Mouse (Mus musculus) stomach, embryonic 15.5 days (tissue): ENCODE results near the gene Mfsd14b. TPM values are rescaled to one million over a fixed set of nuclear protein-coding genes. Genes with fewer than 3 reads are reported as not detected.

Experiments used
- ATAC-seq: fragments of 200-750 bp; cut with Nextera tagmentation; 2 replicates; pipeline ENCODE4 v1.8.0; 2017; ENCODE audit warnings: low read depth, moderate number of reproducible peaks, moderate TSS enrichment; ENCODE audit not compliant: insufficient read depth, low FRiP score
- H3K27ac ChIP-seq: fragments of 300-500 bp; sonication (generic); 2 replicates; pipeline ENCODE4 v1.5.1; 2015; ENCODE audit warnings: mild to moderate bottlenecking, inconsistent platforms
- H3K27me3 ChIP-seq: fragments of 300-500 bp; sonication (generic); replicated peaks from 2 replicates; pipeline ENCODE4 v1.6.1; 2015; ENCODE audit warnings: inconsistent platforms
- H3K36me3 ChIP-seq: fragments of 300-500 bp; sonication (generic); 2 replicates; pipeline ENCODE4 v1.6.1; 2015; ENCODE audit warnings: inconsistent platforms
- H3K4me1 ChIP-seq: fragments of 300-500 bp; sonication (generic); 2 replicates; pipeline ENCODE4 v1.6.1; 2015; ENCODE audit warnings: inconsistent platforms
- H3K4me2 ChIP-seq: fragments of 300-500 bp; sonication (generic); 2 replicates; pipeline ENCODE4 v1.6.1; 2015; ENCODE audit warnings: mild to moderate bottlenecking, inconsistent platforms
- H3K4me3 ChIP-seq: fragments of 300-500 bp; sonication (generic); replicated peaks from 2 replicates; pipeline ENCODE4 v1.5.1; 2015; ENCODE audit warnings: inconsistent platforms
- H3K9ac ChIP-seq: fragments of 300-500 bp; sonication (generic); 2 replicates; pipeline ENCODE4 v1.6.1; 2015; ENCODE audit warnings: inconsistent platforms
- H3K9me3 ChIP-seq: fragments of 300-500 bp; sonication (generic); 2 replicates; pipeline ENCODE4 v1.6.1; 2016; ENCODE audit warnings: inconsistent platforms
- WGBS: fragments of 180-500 bp; shearing (Covaris S2); methylation state at CpG from one replicate; pipeline ENCODE4 v1.1.7; 2015; 5-methylcytosine and 5-hydroxymethylcytosine counted together
- polyA plus RNA-seq: library from polyadenylated mRNA; unstranded; fragments of >200 nt; fragmentation: Nextera tagmentation; extraction: Ambion mirVana; gene quantifications from 2 replicates; pipeline ENCODE4 v1.2.1, GENCODE M21; 2015

The Mfsd14b gene
- polyA plus RNA-seq, 1 experiment from 2014 or later = 59.5 TPM

- Histone ChIP-seq H3K9ac (no peak overlapping the region), H3K4me2 (no peak overlapping the region), H3K4me1 (no peaks in the 10 kb centered on the region), H3K9me3 (no peaks in the 10 kb centered on the region), H3K4me3 (no peak overlapping the region), H3K27me3 (no peaks in the 10 kb centered on the region), H3K36me3 (0 out of 2 replicates have a peak, but pooled peaks cover 7% of the 10 kb centered on the region), H3K27ac (no peak overlapping the region)
- WGBS = 80% methylated on average over 2 of the region's 2 CpGs
- ATAC-seq = no peak
These were observed 42.8 kb downstream of the Mfsd14b start for GRCm38 (mm10) chr13:65069969-65070368.

GRCm38 (mm10) chr13:65052660-65053059 is 60.1 kb downstream of the Mfsd14b start, which contains the start of gene Prss47:
Gene Prss47 (minus strand): TSS chr13:65052760.
- Histone ChIP-seq H3K27ac (no peak within 1 kb of the TSS), H3K4me2 (no peak within 1 kb of the TSS), H3K9me3 (no peaks in the 10 kb centered on the region), H3K9ac (no peak within 1 kb of the TSS), H3K4me1 (no peaks in the 10 kb centered on the region), H3K27me3 (no peaks in the 10 kb centered on the region), H3K4me3 (no peak within 1 kb of the TSS), H3K36me3 (no peaks in the 10 kb centered on the region)
- ATAC-seq = no peak
- 82% methylated on average over 9 of the region's 9 CpGs for WGBS

- no peaks in the 10 kb centered on the region for H3K27me3 ChIP-seq
- H3K9me3 ChIP-seq = no peaks in the 10 kb centered on the region
- H3K4me2 ChIP-seq = no peak overlapping the region
- H3K4me3 ChIP-seq = no peak overlapping the region
- no peaks in the 10 kb centered on the region for H3K4me1 ChIP-seq
- no peak overlapping the region for H3K27ac ChIP-seq
- 62% methylated on average over 4 of the region's 4 CpGs for WGBS
- H3K9ac ChIP-seq = no peak overlapping the region
- ATAC-seq = no peak
- H3K36me3 ChIP-seq = no peaks in the 10 kb centered on the region
These were observed 77.7 kb downstream of the Mfsd14b start for GRCm38 (mm10) chr13:65035057-65035456.

GRCm38 (mm10) chr13:65032758-65033157 is 80.0 kb downstream of the Mfsd14b start, which contains the start of gene Spata31d1c:
Gene Spata31d1c (plus strand): TSS chr13:65033058.
- no peak for ATAC-seq

More at GRCm38 (mm10) chr13:65032758-65033157, 80.0 kb downstream of the Mfsd14b start, which contains the start of gene Spata31d1c:
- Histone ChIP-seq H3K4me3 (no peak within 1 kb of the TSS), H3K27me3 (no peaks in the 10 kb centered on the region), H3K4me2 (no peak within 1 kb of the TSS), H3K9ac (no peak within 1 kb of the TSS), H3K36me3 (no peaks in the 10 kb centered on the region), H3K27ac (no peak within 1 kb of the TSS), H3K4me1 (no peaks in the 10 kb centered on the region), H3K9me3 (no peaks in the 10 kb centered on the region)

Other genes starting within 250 kb of the Mfsd14b start
- gene Cntnap3, start 209.0 kb downstream of the Mfsd14b start, polyA plus RNA-seq = 0.57 and 0.61 TPM in 2 replicates
- not detected in 2 replicates for gene Spata31, start 195.6 kb downstream of the Mfsd14b start, polyA plus RNA-seq
- gene Spata31d1c, start 79.9 kb downstream of the Mfsd14b start, polyA plus RNA-seq = not detected in 2 replicates
- gene Prss47, start 60.2 kb downstream of the Mfsd14b start, polyA plus RNA-seq = not detected in 2 replicates
- gene Olfr465-ps1, start 25.1 kb upstream of the Mfsd14b start, polyA plus RNA-seq = not detected in 2 replicates
- gene Olfr466, start 37.3 kb upstream of the Mfsd14b start, polyA plus RNA-seq = not detected in 2 replicates
- gene Nlrp4f, start 93.0 kb upstream of the Mfsd14b start, polyA plus RNA-seq = not detected in 2 replicates
- gene Gm10775, start 146.6 kb upstream of the Mfsd14b start, polyA plus RNA-seq = not detected in 2 replicates
- gene Zfp369, start 165.8 kb upstream of the Mfsd14b start, polyA plus RNA-seq = 9.0 and 11.2 TPM in 2 replicates